Mouse (Mus musculus): ENCODE results near the gene Rflna.

DNA sequence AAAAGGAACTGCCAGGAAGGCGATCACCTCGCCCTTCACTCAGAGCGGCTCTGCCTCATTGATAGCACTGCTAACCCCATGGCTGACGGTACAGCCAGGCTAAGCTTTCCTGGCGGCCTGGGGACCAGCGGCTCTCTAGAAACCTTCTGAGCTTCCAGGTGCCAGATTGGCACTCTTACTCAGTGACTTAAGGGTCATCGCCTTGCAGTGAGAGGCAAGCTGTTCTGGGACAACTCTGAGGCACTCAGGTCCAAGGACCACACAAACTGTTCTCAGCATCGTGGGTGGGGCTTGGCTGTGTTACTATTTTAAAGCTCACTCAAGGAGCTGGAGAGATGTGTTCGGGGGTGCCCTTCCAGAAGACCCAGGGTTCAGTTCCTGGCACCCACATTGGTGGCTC lies 12.6 kb downstream of the Rflna start:
- TF ChIP-seq USF1 (IDR thresholded peaks at IDR 0.05; ENCODE audit: low read depth, low read length) (no peak), CTCF (IDR thresholded peaks at IDR 0.05 in 2 of 3, conservative IDR thresholded peaks at IDR 0.05 in 1 of 3; ENCODE audit: control insufficient read depth in 1 of 3, insufficient read depth in 1 of 3, low read depth in 2 of 3, low read length in 3 of 3, poor library complexity in 1 of 3, severe bottlenecking in 1 of 3) (no peak), NRF1 (IDR thresholded peaks at IDR 0.05; ENCODE audit: insufficient read depth, low read depth, low read length, poor library complexity, severe bottlenecking) (no peak), ELF1 (IDR thresholded peaks at IDR 0.05; ENCODE audit: low read depth, low read length) (no peak), KAT2A (conservative IDR thresholded peaks at IDR 0.05; ENCODE audit: low read depth, low read length) (no peak), HCFC1 (IDR thresholded peaks at IDR 0.05; ENCODE audit: low read depth, low read length) (no peak), ZC3H11A (IDR thresholded peaks at IDR 0.05; ENCODE audit: low read depth, low read length) (no peak), GABPA (IDR thresholded peaks at IDR 0.05; ENCODE audit: low read depth, low read length) (no peak), USF2 (IDR thresholded peaks at IDR 0.05; ENCODE audit: borderline replicate concordance in 1 of 2, insufficient read depth in 1 of 2, low read depth in 1 of 2, low read length in 2 of 2) (no peak), MYC (IDR thresholded peaks at IDR 0.05; ENCODE audit: low read depth, low read length) (no peak), POLR2A (IDR thresholded peaks at IDR 0.05; ENCODE audit: control insufficient read depth in 1 of 2, insufficient read depth in 1 of 2, low read depth in 1 of 2, low read length in 2 of 2, poor library complexity in 1 of 2) (no peak)

Measured in MEL (cell line).